Mouse (Mus musculus) myocyte (in vitro differentiated cells): Measurements from ENCODE around the gene Rps6kl1.

Source experiments
- CEBPB ChIP-seq: IDR thresholded peaks from 2 replicates; pipeline ENCODE4 v1.6.1; 2011; ENCODE audit warnings: mild to moderate bottlenecking, moderate library complexity; ENCODE audit not compliant: poor library complexity, insufficient read depth, severe bottlenecking
- E2F4 ChIP-seq: IDR thresholded peaks from one replicate; pipeline ENCODE4 v1.6.1; 2011; ENCODE audit warnings: mild to moderate bottlenecking, control low read depth, moderate library complexity; ENCODE audit not compliant: insufficient read depth
- MAX ChIP-seq: IDR thresholded peaks from one replicate; pipeline ENCODE4 v1.6.1; 2011; ENCODE audit warnings: low read depth, mild to moderate bottlenecking, control low read depth
- MYOD1 ChIP-seq, 3 experiments: IDR thresholded peaks; one replicate each; pipeline ENCODE4 v1.6.1; 2011; ENCODE audit warnings: control low read depth in 2 of 3, low read depth in 2 of 3, mild to moderate bottlenecking in 2 of 3, moderate library complexity in 1 of 3; ENCODE audit not compliant: insufficient read length in 2 of 3, control insufficient read depth in 1 of 3
- MYOG ChIP-seq, 3 experiments: IDR thresholded peaks; one replicate each; pipeline ENCODE4 v1.6.1; 2011; ENCODE audit warnings: control low read depth in 2 of 3, low read depth in 2 of 3, mild to moderate bottlenecking in 2 of 3; ENCODE audit not compliant: insufficient read length in 2 of 3, control insufficient read depth in 1 of 3, insufficient read depth in 1 of 3
- POLR2A ChIP-seq: IDR thresholded peaks from one replicate; pipeline ENCODE4 v1.6.1; 2011; ENCODE audit warnings: low read depth, mild to moderate bottlenecking, control low read depth, moderate library complexity; ENCODE audit not compliant: insufficient read length
- POLR2AphosphoS2 ChIP-seq: IDR thresholded peaks from one replicate; pipeline ENCODE4 v1.6.1; 2011; ENCODE audit warnings: low read depth, control low read depth; ENCODE audit not compliant: insufficient read length
- TCF12 ChIP-seq: IDR thresholded peaks from one replicate; pipeline ENCODE4 v1.6.1; 2011; ENCODE audit warnings: mild to moderate bottlenecking, control low read depth; ENCODE audit not compliant: poor library complexity, insufficient read depth, severe bottlenecking
- TCF3 ChIP-seq: IDR thresholded peaks from one replicate; pipeline ENCODE4 v1.6.1; 2011; ENCODE audit warnings: low read depth, control low read depth; ENCODE audit not compliant: insufficient read length
- USF1 ChIP-seq: IDR thresholded peaks from one replicate; pipeline ENCODE4 v1.6.1; 2011; ENCODE audit warnings: low read depth, mild to moderate bottlenecking, control low read depth, moderate library complexity

DNA sequence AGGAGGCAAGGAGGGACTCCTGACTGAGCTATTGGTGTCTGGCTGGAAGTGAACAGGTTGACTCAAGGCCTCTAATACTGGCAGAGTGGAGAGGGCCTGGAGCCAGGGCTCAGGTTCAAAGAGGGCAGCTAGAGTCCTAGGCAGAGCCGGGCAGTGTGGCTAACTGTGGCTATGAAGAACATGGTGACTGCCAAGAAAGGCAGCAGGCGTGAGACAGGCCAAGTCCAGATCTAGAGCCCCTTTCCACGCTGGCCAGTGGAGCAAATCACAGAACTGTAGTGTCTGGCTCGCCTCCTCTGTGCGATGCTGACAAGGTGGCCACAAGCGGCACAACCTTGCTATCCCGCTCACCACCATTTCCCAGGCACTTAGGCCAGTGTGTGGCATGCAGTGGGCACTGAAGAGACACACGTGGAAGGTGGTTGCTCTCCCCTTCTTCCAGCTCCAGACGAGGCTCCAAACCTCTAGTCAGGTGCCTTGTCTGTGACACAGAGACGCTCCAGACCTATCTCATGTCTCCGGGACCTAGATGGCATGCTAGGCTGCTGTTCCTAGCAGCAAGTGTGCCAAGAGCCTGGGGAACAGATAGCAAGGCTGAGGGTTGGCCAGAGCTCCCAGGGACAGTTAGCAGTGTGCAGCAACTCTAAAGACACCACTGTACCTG is 19.4 kb upstream of the Rps6kl1 start:
- TF ChIP-seq POLR2A (peak; percentile 28), MYOD1 (IDR thresholded peaks at IDR 0.05; ENCODE audit: control insufficient read depth in 1 of 3, insufficient read length in 2 of 3, low read depth in 2 of 3) (no peak), TCF3 (no peak), CEBPB (no peak), MAX (no peak), E2F4 (no peak), POLR2AphosphoS2 (peak; percentile 41), TCF12 (no peak), USF1 (no peak), MYOG (IDR thresholded peaks at IDR 0.05; ENCODE audit: control insufficient read depth in 1 of 3, insufficient read depth in 1 of 3, insufficient read length in 2 of 3, low read depth in 2 of 3) (no peak)
